Mouse (Mus musculus) cerebellum, postnatal 36 days (tissue): Measurements from ENCODE around the gene Cmtm1.
A peak's percentile ranks its signal among the peaks of the same experiment; 100 is the strongest.
"Not testable (repeated sequence)": the region's sequence is repeated elsewhere in the genome, so short reads cannot be mapped to it uniquely, and the experiment has no call there.

ENCODE experiments used
- DNase-seq, 2 experiments: peaks; one replicate each; pipeline ENCODE4 v3.0.0; 2021 to 2022; ENCODE audit warnings: mixed read lengths in 2 of 2

The Cmtm1 gene

GRCm38 (mm10) chr8:104313311-104313710 is 3.4 kb upstream of the Cmtm1 start:
- no peak for DNase-seq

GRCm38 (mm10) chr8:104312023-104312422 is 2.1 kb upstream of the Cmtm1 start:
- not testable (repeated sequence) for DNase-seq

DNA sequence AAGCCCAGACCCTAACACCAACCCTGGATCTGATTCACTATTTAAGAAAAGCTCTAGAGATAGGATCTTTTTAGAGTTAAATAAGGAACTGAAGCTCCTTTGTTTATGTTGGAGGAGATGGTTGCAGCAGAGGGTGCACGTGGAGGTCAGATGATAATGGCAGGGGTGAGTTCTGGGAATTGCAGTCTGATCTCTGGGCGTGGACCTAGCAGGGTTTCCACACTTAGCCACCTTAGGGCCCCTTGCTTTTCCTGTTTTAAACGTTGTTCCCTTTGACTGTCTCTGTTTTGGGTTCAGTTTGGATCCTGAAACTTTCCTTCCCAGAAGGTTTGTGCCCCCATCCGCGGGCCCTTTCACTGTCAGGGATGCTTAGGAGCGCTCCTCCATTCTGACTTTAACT is 1.6 kb downstream of the Cmtm1 start:
- not testable (repeated sequence) for DNase-seq

DNA sequence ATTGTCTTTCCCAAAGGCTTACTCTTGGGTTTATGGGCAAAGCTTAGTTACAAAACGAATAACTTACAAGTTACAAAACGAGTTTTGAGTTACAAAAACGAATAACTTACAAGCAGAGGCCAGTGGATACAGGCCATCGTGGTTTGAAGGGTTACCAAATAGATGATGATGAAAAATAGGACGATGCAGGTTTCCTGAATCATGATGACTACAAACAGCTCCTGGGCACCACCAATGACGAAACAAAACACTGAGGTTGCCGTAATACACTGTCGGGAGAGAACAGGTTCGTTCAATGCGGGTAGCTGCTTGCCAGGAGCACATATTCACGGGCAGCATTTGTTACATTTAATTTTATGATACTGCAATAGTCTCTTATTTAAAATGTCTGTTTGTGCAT is 5.0 kb downstream of the Cmtm1 start:
- no peak for DNase-seq

DNA sequence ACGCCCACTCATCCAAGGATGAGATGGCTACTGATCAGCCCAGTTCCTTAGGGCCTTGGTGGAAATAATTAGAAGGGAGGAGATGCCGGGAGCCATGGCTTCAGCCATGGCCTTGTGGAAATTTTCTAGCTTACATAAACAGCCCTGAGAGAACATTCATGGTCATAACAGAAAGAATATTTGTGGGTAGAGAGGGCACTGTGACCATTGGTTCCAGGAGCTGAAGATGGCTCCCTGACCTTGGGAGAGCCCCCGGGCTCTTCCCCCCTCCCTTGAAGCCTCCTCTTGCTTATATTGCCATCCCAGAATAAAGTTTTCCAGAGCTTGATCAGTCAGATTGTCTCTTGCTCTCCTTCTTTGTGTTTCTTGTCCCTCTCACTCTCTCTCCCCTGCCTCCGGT is 7.4 kb downstream of the Cmtm1 start:
- DNase-seq: not testable (repeated sequence)

DNA sequence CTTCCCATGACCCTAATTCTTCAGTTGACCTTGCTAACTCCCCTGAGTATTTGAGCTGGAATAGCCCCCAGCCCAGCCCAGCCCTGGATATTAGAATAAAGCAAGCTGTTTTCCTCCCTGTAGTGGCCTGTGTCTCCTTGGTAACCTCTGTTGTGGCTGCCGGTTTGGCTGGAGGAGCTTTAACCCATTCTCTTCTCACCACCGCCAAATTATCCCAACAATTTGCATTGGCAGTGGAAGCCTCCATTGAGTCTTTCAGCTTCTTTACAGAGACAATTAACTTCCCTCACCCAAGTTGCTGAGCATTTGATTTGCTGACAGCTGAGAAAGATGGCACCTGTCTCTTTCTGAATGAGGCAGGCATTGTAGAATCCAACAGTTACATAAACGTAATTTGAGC is 8.4 kb downstream of the Cmtm1 start:
- DNase-seq: not testable (repeated sequence)

- no peak for DNase-seq
Measured at GRCm38 (mm10) chr8:104294396-104294795, 15.5 kb downstream of the Cmtm1 start.

DNA sequence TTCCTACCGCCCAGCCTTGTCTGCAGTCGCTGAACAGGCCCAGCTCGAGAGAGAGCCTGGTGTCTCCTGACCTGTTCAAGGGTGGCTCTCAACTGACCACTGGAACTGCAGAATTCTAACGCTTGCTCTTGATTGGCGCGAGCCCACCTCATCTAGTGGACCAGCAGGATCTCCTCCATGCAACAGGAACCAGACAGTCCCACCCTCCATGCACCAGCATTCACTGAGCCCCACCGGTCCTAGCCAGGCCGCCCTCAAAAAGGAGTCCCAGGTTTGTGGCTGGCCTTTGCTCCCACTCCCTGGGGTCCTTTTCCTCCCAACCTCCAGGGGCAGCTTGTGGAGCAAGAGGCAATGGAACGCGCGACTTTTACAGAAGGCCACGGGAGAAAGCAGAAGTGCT is 16.9 kb downstream of the Cmtm1 start, which contains the start of gene Cmtm2a:
Cmtm2a (minus strand) TSS at position 101 of the 400 bp plus-strand sequence.
- not testable (repeated sequence) for DNase-seq

GRCm38 (mm10) chr8:104268937-104269440 is 41.0 kb downstream of the Cmtm1 start:
- DNase-seq: no peak

GRCm38 (mm10) chr8:104268368-104268767 is 41.6 kb downstream of the Cmtm1 start:
- DNase-seq: no peak

DNA sequence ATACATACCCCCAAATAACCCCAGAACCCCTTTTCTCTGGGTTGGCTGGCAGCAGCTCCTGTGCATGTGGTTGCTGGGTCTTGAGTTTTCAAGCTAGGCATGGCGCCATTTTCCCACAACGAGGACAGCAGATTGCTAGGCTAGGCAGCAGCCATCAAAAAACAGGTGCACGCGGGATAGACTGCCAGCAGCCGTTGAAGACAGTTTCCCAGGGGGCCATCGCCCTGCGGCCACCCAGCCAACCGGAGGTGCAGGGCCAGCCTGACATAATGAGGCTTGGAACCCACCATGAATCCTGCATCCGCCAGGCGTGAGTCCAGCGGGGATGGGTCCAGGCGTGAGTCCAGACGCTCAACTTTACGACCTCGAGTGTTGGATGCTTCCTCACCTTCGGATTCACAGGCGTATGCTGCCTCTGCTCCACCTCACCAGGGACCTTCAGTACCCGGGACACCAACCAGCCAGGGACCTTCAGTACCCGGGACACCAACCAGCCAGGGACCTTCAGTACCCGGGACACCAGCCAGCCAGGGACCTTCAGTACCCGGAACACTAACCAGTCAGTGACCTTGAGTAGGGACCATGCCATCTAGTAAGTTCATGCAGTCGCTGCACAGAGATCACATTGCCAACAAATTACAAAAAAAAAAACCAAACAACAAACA is 45.5 kb downstream of the Cmtm1 start:
- not testable (repeated sequence) for DNase-seq

DNA sequence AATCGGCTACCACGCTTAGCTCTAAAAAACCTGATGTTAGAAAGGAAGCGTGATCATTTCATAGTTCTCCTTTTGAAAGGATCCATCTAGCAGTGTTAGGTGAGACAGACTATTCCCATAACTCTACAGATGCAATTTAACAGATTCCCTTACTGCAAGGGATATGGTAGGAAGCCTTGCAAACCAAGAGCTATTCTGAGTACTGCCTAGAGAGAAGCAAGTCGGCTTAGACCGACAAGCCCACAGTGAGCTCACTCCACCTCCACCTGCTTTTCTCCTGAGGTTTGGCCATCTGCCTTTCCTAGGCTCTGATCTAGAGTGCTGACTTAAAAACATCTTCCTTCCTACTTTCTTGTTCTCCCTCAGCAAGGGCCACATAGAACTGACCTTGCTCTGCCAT is 48.1 kb downstream of the Cmtm1 start:
- DNase-seq: not testable (repeated sequence)

GRCm38 (mm10) chr8:104253016-104253415 is 56.9 kb downstream of the Cmtm1 start:
- DNase-seq: no peak

- DNase-seq: no peak
Measured at GRCm38 (mm10) chr8:104251461-104251860, 58.5 kb downstream of the Cmtm1 start.

- peak; percentile 75 to 77 for DNase-seq
Measured at GRCm38 (mm10) chr8:104250439-104251367, 59.2 kb downstream of the Cmtm1 start, which contains the start of gene Cklf. Cklf (plus strand) TSS chr8:104250861.

DNA sequence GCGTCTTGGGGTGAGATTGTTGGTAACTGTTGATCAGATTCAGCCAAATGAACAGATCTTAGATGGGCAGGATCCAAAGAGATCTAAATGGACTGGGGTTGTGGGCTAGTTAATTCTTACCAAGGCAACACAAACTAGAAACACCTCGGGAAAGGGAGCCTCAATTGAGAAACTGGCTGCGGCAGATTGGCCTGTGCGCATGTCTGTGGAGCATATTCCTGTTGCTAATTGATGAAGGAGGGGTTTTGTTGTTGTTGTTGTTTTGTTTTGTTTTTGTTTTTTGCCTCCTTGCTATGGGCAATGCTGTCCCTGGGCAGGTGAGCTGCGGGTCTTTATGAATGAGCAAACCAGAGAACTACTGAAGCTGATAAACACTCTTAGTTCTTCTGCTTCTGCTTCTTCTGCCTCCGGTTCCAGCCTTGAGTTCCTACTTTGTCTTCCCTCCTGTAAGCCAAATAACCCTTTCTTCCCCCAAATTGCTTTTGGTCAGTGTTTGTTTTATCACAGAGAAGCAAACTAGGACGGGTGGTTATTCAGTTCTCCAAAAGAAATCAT is 60.4 kb downstream of the Cmtm1 start:
- DNase-seq: no peak

DNA sequence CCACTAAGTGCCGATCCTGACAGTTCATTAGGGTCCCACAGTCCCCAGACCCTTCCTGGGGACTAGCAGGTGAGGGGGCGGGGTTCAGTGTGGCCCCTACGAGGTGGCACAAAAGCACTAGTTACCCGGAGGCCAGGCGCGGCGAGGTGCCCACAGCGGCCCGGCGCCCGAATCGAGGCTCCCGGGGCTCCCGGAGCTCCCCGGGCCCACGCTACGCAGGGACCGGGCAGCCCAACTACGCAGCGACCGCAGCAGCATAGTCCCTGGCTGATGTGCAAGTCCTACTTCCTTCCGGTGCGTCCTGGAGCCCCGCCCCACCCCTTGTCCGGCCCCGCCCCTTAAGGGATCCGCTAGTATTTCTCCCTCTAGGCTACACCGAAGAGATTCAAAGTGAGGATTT is 61.7 kb downstream of the Cmtm1 start, which contains the start of gene Tk2:
Tk2 (minus strand) TSS at position 283 of the 400 bp plus-strand sequence.
- DNase-seq: peak; percentile 66 to 71

DNA sequence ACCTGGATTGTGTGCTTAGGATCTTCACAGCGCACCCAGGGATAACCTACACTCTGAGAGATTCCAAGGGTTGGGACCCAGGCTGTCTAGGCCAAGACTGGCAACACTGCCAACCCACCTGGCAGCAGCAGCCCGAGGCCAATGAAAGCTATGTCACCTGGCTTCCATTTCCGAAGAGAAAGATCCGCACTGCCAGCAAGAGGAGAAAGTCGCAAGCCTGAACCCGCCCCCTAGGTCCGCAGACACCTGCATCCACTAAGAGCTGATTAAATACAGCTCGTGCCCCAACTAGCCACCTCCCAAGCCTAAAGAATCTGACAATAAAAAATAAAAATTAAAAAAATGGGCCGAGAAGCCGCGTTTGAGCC is 62.1 kb downstream of the Cmtm1 start:
- DNase-seq: peak; percentile 29 to 31

DNA sequence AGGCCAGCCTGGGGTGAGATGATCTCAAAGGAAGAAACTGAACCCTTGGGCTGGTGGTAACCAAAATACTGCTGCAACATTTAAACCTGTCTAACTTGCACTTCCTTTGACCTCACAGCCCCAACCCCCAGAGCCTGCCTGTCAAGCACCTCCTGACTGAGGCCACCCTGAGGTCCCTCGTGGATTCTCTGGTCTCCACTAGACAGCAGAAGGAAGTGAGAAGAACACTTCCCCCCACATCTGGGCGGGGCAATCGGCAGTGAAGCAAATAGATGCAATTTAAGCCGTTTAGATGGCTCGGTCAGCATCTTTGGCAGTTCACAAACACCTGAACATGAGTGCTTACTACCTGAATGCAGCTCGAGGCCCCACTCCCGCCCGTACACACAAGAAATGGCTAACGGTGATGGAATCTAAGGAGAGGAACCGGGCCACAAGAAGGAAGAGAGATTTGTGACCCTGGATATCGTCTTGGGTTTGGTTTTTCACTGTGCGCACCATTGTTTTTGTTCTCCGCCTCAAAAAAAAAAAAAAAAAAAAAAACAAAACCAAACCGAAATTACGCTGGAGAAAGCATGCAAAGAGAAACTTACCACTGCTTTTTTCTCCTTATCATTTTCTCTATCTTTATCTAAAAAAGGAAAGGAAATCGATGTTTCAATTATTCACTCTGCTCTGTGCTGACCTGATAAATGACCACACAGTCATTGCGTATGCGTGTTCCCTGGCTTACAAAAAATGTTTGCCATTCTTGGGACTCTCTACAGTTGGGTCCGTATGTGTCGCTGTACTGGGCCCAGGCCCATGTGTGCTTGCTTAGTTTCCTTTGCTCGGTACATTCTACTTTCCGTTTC is 62.7 kb downstream of the Cmtm1 start:
- DNase-seq: no peak

GRCm38 (mm10) chr8:104246621-104247020 is 63.3 kb downstream of the Cmtm1 start:
- DNase-seq: no peak
